Mouse (Mus musculus) 416B (cell line): ENCODE data around the gene Ttll10.

Source experiments
- DNase-seq: peaks from one replicate; pipeline ENCODE4 v3.0.0; 2011; ENCODE audit warnings: low read depth

The Ttll10 gene

DNA sequence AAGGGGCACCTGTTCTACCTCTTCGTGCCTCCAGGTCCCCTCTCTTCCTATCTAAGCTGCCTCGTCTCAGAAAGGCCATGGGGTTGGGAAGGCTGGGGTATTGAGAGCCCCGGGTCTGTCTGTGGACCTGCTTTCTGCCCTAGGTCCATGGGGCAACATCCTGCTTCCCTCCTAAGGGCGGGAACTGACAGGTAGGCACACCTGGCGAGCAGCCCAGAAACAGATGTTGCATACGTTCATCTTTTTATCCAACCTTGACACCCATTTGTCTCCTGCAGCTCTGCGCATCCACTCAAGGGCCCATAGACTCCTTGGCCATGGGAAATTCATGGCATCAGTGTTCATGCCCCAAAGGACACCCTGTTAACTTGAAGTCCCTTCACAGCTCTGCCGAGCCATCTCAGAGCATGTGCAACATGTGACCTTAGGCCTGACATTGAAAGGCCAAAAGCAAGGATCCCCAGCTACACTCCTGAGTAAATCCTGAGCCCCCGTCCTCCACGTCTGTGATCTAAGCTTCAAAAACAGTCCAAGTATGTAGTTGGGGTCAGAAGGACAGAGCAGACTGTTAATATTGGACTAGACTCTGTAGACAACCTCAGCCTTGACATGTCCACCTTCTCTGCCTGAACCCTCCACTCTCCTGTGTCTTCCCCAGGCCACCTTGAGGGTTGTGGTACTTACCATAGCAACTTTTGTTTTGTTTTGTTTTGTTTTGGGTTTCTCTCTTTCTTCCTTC lies 6.1 kb upstream of the Ttll10 start:
- DNase-seq: no peak

DNA sequence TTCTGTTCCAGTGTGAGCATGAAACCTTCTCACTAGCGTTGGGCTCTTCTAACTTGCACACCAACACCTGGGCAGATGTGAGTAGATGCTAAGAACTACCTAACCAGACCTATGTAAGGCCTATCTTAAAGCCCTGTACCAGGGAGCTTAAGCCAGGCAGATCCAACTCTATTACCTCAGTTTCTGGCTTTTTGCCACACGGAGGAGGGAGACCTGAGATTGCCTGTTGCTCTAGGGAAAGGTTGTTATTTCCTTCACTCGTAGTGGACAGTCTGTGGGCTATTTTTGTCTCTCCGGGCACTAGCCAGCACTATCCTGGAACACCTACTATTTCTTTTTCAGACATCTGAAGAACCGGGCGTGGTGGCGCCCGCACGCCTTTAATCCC lies 5.3 kb upstream of the Ttll10 start:
- DNase-seq: no peak

DNA sequence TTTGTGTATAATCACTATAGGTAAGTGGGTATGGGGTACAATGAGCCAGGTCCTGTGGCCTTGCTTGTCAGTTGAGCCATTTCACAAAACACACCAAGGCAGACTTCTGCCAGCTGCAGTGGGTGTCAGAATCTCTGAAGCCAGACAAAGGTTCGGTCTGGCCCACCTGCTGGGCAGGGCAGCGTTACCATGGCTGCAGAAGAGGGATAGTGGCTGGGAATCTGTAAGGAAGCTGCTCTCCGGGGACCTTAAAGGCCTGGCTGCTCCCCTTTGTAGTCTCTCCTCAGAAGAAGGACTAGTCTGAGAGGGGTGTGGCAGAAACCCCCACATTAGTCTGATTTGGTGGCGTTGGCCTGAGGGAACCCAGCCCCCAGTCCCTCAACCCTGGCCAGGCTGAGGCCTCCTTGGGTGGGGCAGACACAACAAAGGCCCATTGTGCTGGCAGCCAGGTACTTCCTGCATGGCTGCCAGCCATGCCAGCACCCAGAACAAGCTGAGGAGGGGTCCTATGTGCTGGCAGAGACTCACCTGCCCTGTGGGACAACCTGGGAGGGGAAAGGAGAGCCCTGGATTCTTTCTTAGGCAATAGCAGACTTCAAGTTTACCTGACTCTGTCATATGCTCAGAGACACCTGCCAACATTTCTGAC lies 4.8 kb upstream of the Ttll10 start:
- DNase-seq: no peak

DNA sequence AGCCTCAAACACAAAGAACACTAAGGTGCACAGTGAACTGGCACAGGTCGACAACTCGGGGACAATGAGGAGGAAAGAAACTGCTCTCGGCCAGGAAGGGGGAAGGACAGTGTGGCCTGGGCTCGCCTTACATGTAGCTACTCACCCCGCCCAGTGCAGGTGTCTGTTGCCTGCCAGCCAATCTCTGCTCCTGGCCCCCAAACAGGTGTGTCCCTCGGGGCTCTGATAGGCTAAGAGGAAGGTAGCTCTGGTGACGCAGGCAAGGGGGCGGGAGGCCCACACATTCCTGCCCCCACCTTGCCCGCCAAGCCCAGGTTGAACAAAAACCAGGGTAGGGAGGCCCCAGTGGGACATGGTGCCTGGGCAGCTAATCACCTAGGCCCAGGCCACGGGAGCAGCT lies 499 bp upstream of the Ttll10 start:
- no peak for DNase-seq

DNA sequence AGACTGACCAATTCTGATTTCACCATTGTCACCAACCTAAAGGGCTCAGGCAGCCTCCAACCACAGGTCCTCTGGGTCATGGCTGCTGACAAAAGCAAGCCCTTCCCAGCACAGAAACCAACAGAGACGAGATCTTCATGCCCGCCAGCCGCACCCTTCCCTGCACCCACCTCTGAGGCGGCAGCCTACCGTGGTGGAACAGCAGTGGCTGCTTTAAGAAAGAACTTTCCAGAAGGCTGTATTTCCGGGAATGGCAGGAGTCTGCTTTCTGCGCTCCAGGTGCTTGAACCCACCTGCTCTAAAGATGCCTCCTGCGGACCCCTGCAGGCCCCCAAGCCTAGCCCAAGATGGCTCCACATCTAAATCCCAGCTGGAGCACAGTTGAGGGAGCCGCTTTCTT lies 388 bp downstream of the Ttll10 start:
- no peak for DNase-seq

DNA sequence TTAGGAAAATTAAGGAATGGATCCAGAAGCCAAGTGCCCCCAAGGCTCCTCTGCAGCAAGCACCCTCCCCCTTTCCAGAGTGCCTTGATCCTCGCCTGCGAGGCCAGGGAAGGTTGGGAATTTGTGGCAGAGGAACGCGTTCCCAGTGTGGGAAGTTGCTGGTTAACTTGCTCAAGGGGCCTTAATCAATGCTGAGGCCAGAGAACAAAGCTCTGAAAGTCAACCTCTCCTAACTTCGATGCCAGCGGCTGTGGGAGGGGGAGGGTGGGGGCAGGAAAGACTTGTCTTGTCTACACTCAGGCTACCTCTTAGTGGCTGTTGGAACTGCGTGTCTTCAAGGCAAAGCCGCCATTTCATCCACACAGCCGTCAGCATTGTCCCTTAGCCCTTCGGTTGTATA lies 1.5 kb downstream of the Ttll10 start:
- no peak for DNase-seq

DNA sequence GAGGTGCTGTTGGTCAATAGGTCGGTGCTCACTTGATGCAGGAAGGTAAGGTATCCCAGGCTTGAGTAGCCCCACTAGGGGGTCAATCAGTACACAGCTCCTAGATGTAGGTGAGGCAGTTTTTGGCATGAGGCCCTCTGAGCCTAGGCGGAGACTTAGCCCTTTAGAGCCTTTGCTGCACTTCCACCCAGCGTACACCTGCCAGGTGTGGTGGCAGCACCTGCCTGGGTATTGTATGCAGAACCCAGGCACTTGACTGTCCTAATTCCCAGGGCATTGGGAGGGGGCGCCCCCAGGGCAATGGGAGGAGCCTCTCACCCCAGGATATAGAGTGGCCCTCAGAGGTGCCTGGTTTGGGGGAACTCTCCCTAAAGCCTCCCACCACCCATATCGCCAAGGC lies 4.0 kb downstream of the Ttll10 start:
- no peak for DNase-seq

DNA sequence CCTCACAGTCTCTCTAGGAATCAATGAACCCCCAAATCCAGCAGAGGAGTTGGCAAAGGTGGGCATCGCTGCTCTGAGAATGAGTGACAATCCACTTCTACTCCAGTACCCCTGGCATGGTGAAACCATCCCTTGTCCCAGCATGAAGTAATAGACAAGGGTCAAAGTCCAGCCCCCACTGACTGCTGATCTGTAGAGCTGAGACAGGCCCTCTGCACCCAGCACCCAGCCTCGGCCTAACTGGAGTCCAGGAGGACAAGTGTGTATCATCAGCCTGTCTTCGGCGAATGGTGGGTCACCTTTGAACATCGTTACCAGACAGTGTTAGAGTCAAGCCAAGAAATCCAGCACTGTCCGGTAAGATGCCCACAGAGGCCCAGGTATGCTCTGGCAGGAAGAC lies 4.6 kb downstream of the Ttll10 start:
- no peak for DNase-seq

DNA sequence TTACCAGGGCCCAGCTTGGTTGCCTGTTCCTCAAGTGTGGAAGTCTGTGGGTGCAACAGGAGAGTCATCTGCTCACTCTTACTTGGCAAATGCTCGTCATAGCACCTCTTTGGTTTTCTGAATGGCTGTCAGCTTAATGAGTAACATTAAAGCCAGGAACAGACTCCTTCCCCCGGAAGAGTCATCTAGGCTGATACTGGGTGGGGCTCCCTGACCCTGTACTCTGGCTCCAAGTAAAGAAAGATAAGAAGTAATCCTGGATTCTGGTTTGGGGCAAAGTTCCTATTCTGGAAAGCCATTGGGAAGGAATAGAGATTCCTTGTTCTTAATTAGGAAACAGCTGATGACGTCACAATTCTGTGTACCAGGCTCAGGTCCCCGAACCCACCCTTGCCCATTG lies 5.1 kb downstream of the Ttll10 start:
- DNase-seq: no peak

DNA sequence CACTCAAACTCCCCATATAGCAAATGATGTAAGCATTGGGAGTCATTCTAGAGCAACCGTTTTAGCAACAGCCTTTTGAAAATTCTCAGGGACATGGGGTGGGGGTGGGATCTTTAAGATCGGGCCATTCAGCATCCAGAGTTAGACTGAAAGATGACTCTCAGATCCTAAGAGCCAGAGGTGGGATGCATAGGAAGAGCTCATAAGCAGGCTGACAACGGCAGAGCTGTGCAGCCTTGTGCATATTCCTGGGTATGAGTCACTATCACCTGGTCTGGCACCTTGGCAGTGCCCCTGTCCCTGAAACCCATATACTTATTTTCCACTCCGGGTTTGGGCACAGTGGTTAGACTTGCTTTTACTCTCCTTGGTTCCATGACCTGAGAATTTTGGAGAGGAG lies 6.1 kb downstream of the Ttll10 start:
- DNase-seq: no peak

DNA sequence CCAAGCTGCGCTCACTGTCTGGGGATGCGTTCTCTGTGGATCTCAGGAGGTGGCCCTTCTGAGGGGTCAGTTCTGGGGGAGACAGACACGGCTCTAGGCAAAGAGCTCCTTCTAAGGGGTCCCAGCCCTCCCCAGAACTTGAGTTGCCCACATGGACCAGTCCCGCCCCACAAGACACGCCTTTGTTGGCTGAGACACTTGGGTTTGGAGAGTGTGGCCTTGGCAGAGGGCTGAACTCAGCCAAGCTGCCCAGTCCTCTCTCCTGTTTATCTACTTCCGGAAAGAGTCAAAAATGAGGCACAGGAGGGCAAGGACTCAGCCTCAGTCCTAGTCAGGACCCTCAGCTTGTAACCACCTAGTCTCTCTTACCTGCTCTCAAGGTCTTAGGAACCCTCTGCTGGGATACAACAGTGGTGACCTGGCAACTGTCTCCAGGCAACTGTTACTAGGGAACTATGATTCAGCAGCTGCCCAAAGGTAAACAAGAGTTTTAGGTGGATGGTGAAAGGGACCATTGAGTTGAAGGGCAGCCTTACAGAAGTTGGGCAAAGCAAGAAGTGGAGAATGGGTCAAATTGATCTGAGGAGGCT lies 8.7 kb downstream of the Ttll10 start:
- peak; percentile 40 for DNase-seq

DNA sequence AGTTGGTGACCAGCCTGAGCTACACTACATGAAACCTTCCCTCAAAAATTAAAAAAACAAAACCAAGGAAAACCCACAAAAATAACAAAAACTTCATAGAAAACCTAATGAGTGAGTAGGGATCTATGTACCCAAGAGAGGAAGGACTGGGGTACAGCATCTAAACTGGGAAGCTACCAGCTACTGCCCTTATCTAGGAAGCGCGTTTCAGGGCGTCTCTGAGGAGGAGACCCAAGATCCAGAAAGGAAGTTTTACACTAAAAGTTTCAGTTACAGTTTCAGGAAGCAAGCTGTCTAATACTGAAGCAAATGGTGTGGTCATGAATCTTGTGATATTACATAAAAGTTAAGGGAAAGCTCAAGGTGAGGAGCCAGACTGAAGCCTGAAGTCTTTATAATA lies 9.4 kb downstream of the Ttll10 start:
- peak; percentile 5 for DNase-seq

DNA sequence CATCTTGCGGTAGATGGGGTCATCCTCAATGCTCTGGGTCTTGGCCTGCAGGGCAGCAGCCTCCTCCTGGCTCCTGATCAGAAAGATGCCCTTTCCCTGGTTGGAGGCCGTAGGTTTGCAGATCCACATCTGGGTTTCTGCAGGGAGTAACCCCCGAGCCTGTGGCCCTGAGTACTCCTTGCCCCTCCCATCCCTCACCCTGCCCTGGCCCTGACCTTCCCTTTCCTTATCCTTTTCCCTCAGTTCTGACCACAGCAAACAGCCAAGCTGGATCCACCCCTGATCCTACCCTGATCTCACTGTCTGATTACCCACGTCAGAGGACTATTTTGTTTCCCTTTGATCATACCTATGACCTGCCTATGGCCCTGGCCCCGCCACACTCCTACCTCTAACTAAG lies 14.5 kb downstream of the Ttll10 start:
- DNase-seq: no peak

DNA sequence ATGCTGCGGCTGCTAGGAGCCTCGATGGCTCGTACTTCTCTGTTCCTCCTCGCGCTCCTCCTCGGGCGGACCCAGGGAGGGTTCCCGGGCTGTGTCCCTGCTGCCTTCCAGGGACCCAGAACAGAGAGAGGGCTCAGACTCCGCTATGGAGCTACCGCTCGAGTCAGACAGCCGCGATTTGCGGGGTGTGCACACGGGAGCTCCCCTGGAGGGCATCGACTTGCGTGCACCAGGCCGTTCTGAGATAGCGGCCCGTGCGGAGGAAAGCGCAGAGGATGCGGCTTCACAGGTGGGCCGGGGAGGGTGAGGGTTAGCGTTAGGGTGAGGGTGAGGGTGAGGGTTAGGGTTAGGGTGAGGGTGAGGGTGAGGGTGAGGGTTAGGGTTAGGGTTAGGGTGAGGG lies 24.3 kb downstream of the Ttll10 start:
- DNase-seq: no peak

DNA sequence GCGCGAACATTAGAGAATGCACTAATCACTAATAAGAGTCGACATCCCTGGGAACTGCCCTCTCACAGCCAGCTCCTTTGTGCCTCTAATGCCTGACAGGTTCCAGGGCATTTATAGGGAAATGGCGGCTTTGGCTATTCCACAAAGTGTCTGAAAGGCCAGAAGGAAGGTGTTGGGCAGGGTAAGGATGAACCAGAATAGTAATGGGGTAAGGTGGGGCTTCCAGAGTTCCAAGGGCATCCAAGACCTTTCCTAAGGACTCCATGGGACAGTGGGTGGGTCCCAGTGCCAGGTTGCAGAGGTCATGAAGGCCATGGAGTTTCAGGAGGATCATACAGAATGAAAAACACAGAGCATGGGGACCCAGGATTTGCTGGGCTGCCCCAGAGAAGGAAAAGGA lies 24.9 kb downstream of the Ttll10 start:
- no peak for DNase-seq

DNA sequence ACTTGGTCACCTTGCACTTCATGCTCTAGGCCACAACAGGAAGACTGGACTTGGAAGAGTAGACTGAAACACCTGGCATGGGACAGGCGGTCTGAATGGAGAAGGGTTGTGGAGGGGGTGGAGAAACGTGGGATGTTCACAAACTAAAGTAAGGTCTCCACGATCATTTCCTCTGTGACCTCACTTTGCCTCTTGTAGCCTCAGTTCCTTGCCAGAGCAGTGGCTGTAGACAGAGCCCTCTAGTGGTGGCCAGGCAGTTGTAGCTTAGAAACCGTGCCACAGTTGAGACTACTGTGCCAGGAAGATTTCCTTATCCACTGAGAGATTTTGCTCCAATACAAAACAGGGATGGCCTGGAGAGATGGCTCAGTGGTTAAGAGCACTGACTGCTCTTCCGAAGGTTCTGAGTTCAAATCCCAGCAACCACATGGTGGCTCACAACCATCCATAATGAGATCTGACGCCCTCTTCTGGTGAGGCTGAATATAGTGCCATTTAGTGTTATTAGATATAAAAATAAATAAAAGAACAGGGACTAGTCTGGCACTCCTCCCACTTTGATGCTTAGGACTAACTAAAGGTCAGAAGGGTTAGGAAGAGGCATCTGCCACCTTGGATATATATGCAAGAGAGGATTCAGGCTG lies 25.6 kb downstream of the Ttll10 start:
- DNase-seq: peak; percentile 90

DNA sequence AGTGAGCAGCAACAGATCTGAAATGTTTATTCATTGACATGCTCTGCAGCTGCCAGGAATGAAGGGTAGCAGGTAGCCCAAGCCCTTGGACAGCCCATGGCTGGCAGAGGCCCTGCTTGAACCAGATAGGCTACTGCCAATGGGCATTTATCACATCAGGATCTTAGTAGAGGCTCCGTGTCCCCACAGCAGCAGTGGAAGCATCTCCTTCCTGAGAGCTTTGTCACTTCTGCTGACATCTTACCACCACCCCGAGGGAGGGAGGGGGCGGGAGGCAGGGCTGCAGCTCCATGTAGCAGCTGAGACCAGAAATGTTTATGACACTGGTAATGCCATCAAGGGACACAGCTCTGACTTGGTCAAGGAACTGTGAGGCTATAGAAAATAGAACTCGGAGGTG lies 26.4 kb downstream of the Ttll10 start:
- peak; percentile 58 for DNase-seq

DNA sequence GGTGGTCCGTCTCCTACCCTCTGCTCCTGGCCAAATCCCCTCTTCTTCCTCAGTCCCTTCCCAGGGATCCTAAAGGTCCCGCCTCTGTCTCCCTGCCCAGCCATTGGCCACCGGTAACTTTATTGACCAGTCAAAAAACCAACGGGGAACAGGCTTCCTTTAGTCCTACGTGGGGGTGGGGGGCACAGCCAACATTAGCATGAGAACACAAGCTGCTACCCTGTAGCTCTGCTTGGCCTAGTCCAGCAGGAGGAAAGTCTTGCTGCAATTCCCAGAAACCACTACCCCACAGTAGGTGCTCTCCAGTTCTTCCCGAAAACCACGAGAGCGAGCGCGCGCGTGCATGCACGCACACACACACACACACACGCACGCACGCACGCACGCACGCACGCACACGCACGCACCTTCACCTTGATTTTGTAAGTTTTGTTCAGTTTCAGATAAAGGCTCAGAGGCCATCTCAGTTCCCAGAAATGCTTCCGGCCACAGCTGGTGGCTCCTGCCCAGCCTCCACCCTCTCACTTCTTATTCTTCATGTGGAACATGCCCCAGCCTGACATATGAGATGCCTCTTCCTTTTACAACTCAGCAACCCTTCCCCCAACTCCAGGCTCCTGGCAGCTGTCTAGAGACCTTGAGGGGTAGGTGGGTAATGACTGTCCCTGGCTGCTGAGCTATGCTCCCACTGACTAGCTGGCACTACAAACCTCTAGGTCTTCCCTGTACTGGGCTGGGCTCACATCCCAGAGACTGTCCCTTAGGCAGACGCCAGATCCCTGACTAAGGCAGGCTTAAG lies 27.4 kb downstream of the Ttll10 start:
- peak; percentile 91 for DNase-seq

DNA sequence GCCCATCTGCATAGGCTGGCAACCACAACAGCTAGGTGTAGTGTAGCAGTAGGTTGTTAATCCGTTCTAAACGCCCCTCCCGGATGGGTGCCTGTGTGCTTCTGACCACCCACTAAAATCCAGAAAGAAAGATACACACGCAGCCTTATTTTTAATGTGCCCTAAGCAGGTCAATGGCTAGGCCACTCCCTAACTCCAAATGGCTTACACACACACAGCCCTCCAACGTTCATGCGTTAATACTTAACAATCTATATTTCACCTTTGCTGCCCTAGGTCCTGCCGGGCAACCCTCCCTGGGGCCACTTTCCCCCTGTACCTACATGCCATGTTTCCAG lies 28.0 kb downstream of the Ttll10 start:
- no peak for DNase-seq

DNA sequence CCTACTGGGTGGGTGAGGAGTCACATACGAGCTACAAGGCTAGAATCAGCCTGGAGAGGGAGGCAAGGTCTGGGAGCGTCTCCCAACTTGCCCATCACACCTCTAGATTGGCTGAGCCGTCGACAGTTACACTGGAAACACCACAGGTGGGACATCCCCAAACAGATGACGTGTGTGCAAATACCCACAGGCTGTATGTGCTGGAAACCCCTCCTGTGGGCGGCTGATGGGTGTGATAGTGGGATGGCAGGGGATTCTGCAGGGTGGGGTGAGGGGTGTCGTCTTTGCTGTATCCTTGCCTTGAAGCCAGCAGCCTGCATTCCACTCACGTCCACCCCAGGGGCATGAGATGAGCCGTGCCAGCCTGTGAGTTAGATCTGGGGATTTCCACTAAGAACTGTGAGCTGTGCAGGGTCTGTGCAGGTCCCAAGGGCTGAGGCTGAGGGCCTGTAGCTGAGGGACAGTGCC lies 28.5 kb downstream of the Ttll10 start:
- DNase-seq: no peak

DNA sequence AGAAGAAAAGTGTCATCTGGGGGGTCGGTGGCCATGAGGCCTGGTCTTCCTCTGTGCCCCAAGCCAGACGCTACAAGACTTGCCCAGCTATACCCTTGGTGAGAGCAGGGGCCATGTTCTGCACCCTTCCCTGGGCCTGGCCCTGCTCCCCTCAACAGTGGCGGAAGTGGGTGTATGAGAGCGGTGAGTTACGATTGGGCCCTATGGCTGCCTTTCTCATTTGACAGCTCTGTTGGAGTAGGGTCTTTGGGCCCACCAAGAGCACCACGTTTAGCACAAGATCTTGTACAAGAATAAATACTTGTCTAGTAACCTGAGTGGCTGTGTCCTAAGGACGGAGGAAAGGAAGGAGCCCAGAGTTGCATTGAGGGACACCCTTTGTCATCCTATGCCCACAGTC lies 30.6 kb downstream of the Ttll10 start:
- DNase-seq: no peak

DNA sequence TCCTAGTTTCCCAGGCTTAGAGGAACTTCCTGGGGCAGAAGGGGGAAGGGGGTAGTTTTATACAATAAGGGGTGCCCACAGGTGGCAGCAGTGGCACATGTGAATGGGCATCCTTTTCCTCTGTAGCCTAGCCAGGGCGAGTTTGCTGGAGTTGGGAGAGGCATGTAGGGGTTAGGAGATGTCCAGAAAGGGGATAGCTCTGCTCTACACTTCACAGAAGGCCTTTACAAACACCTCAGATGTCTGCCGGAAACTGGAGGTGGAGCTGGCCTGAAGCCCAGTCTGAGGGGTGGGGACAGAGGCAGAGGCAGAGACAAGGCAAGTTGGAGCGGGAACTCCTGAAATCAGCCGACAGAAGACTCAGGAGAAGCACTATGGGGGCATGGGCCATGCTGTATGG lies 33.2 kb downstream of the Ttll10 start, which contains the start of gene Tnfrsf18:
TSS of gene Tnfrsf18 (plus strand) at position 152 of the 400 bp plus-strand sequence.
- peak; percentile 61 for DNase-seq
